Mouse (Mus musculus) ES-Bruce4 (cell line): ENCODE data around the gene Zbp1. TPM values are rescaled to one million over a fixed set of nuclear protein-coding genes. Genes with fewer than 3 reads are reported as not detected.

ENCODE experiments used
- H3K27ac ChIP-seq: 2 replicates; pipeline ENCODE4 v1.5.1; 2012; ENCODE audit warnings: low read length, inconsistent platforms; ENCODE audit not compliant: insufficient read depth
- H3K27me3 ChIP-seq: 2 replicates; pipeline ENCODE4 v1.6.1; 2012; ENCODE audit warnings: mild to moderate bottlenecking, low read length, inconsistent platforms; ENCODE audit not compliant: control insufficient read depth, poor library complexity, insufficient read depth, severe bottlenecking
- H3K36me3 ChIP-seq: 2 replicates; pipeline ENCODE4 v1.6.1; 2012; ENCODE audit warnings: inconsistent platforms, mild to moderate bottlenecking, low read length, moderate library complexity; ENCODE audit not compliant: control insufficient read depth, poor library complexity, insufficient read depth, severe bottlenecking
- H3K4me1 ChIP-seq: one replicate; pipeline ENCODE4 v1.8.1; 2011; ENCODE audit warnings: low read length; ENCODE audit not compliant: control insufficient read depth, insufficient read depth
- H3K4me3 ChIP-seq: 2 replicates; pipeline ENCODE4 v1.5.1; 2011; ENCODE audit warnings: low read depth, mild to moderate bottlenecking, low read length
- H3K9ac ChIP-seq: 2 replicates; pipeline ENCODE4 v1.6.1; 2012; ENCODE audit warnings: low read depth, mild to moderate bottlenecking, inconsistent platforms; ENCODE audit not compliant: poor library complexity, severe bottlenecking
- H3K9me3 ChIP-seq: replicated peaks from 2 replicates; pipeline ENCODE4 v1.6.1; 2012; ENCODE audit warnings: mild to moderate bottlenecking, low read length, inconsistent platforms; ENCODE audit not compliant: control insufficient read depth, poor library complexity, insufficient read depth, severe bottlenecking
- CTCF ChIP-seq: IDR thresholded peaks from one replicate; pipeline ENCODE4 v1.8.1; 2011; ENCODE audit warnings: low read depth, low read length
- EP300 ChIP-seq: IDR thresholded peaks from 2 replicates; pipeline ENCODE4 v1.6.1; 2011; ENCODE audit warnings: low read depth, low read length; ENCODE audit not compliant: insufficient read depth
- POLR2A ChIP-seq: IDR thresholded peaks from one replicate; pipeline ENCODE4 v1.8.1; 2011; ENCODE audit warnings: low read length; ENCODE audit not compliant: insufficient read depth
- polyA plus RNA-seq: library from polyadenylated mRNA; stranded (reverse); fragments of >200 nt; gene quantifications from 2 replicates; pipeline ENCODE4 v1.2.4, GENCODE M21; 2011; ENCODE audit warnings: low read depth; ENCODE audit not compliant: missing spikeins, insufficient read depth, insufficient read length

Zbp1 gene
- polyA plus RNA-seq, 1 experiment: 6.8 TPM

DNA sequence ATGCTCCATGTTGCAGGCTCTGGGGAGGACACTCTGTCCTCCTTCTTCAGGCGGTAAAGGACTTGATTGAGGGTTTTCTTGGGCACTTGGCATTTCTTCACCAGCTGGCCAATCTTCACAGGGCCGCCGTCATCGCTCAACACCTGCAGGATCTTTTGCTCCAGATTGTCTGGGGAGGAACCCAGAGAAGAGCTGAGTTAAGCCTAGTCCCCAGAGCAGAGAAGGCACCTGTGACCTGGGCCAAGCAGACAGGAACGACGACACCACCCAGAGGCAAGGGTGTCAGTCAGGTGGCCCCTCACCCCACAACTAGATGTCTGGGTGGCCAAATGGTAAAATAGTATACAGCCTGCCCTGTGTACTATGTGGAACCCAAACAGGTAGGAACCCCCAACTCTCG lies 1.9 kb downstream of the Zbp1 start:
- no peaks in the 10 kb centered on the region for H3K27me3 ChIP-seq
- peaks cover 3% of the 10 kb centered on the region for H3K4me1 ChIP-seq
- no peak overlapping the region for H3K27ac ChIP-seq
- H3K36me3 ChIP-seq: no peaks in the 10 kb centered on the region
- no peak overlapping the region for H3K9ac ChIP-seq
- H3K4me3 ChIP-seq: no peak overlapping the region
- no peaks in the 10 kb centered on the region for H3K9me3 ChIP-seq
- no peak for TF ChIP-seq EP300
- no peak for TF ChIP-seq CTCF
- no peak for TF ChIP-seq POLR2A

DNA sequence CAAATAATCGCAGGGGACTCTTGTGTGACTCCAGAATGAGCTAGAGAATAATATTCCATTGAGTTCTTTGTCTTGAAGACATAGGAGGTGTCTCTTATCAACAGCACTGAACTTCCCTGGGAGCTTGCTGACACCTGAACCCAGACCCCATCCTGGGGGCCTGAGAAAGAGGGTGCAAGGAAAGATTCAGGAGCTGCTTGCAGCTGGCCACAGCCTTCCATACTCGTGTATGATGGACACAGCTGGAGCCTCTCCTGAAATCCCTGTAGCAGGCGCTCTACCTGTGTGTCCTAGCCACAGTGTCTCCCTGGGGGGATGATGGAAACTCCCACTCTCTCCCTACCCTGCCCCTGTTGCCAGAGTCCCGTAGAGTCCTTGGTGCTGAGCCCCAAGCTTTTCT lies 6.5 kb downstream of the Zbp1 start:
- no peaks in the 10 kb centered on the region for H3K27me3 ChIP-seq
- no peaks in the 10 kb centered on the region for H3K9me3 ChIP-seq
- no peak overlapping the region for H3K4me3 ChIP-seq
- H3K9ac ChIP-seq: no peak overlapping the region
- no peaks in the 10 kb centered on the region for H3K36me3 ChIP-seq
- no peaks in the 10 kb centered on the region for H3K4me1 ChIP-seq
- no peak overlapping the region for H3K27ac ChIP-seq
- TF ChIP-seq EP300: no peak
- no peak for TF ChIP-seq POLR2A
- no peak for TF ChIP-seq CTCF

DNA sequence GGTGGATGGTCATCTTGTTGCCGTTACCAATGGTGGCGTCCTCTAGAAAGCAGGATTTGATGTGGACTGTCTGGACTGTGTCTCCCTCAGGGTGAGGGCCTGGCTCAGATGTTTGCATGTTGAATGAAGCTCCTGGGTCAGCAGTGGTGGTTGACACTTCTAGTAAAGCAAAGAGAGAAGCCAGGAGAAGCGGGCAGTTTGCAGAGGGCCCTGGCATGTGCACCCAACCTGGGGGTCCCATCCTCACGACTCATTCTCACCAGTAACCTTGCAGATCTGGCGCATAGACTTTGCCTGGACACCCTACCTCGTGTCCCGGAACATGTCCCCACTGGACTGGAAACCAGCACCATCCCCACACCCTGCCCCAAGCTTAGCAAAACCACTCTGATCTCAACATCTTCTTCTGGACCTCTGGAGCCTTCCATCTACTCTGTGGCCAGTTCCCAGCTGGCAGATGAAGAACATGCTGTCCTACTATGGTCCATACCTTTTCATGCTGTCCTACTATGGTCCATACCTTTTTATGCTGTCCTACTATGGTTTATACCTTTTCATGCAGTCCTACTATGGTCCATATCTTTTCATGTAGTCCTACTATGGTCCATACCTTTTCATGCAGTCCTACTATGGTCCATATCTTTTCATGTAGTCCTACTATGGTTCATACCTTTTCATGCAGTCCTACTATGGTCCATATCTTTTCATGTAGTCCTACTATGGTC lies 9.5 kb downstream of the Zbp1 start:
- TF ChIP-seq EP300: no peak
- TF ChIP-seq POLR2A: no peak
- TF ChIP-seq CTCF: no peak
- no peak overlapping the region for H3K27ac ChIP-seq
- no peaks in the 10 kb centered on the region for H3K36me3 ChIP-seq
- peaks cover 2% of the 10 kb centered on the region for H3K4me1 ChIP-seq
- no peak overlapping the region for H3K9ac ChIP-seq
- no peaks in the 10 kb centered on the region for H3K27me3 ChIP-seq
- H3K4me3 ChIP-seq: no peak overlapping the region
- H3K9me3 ChIP-seq: no peaks in the 10 kb centered on the region

DNA sequence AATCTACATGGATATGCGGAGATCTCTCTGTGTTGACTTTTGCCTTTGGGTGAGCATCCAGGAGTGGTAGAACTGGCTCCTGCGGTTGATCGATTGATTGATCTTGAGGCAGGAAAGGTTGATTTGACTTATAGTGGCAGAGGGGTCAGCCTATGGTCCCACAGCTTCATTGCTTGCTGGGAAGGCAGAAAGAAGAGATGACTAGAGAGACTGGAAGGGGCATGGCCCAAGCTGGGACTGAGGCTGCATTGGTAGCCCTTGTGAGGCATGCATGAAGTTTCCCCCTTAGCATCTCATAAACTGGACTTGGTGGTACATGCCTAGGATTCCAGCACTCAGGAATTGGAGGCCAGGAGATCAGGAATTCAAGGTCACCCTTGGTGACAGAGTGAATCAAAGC lies 11.7 kb downstream of the Zbp1 start:
- Histone ChIP-seq H3K4me3 (no peak overlapping the region), H3K27me3 (no peaks in the 10 kb centered on the region), H3K36me3 (no peaks in the 10 kb centered on the region), H3K4me1 (peaks cover 2% of the 10 kb centered on the region), H3K27ac (no peak overlapping the region), H3K9me3 (no peaks in the 10 kb centered on the region), H3K9ac (no peak overlapping the region)
- TF ChIP-seq CTCF: no peak
- TF ChIP-seq POLR2A: no peak
- no peak for TF ChIP-seq EP300

DNA sequence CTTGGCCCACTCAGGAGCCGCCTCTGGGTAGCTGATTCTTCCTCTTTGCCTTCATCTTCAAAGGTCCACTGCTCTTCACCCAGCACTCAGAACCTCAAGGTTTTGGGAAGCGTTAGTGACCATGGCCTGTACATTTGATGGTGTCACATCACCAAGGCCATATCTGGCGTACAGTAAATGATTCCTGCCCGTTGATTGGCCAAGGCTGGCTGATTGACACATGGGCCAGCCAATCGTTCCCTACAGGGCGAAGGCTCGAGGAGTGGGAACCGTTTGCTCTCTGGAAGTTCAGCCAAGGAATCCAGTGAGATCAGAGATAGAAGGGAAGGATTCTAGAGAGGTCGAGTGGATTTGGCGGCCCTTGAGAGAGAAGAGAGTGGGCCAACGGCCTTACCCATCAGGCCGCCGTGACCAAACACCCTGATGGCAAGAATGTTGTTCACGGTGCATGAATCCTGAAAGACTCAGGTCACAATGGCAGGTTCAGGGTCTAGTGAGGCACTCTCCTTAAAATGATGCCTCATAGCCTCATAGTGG lies 13.1 kb downstream of the Zbp1 start:
- Histone ChIP-seq H3K4me1 (peaks cover 2% of the 10 kb centered on the region), H3K27ac (no peak overlapping the region), H3K36me3 (no peaks in the 10 kb centered on the region), H3K9me3 (no peaks in the 10 kb centered on the region), H3K27me3 (no peaks in the 10 kb centered on the region), H3K4me3 (no peak overlapping the region), H3K9ac (no peak overlapping the region)
- TF ChIP-seq EP300 (no peak), POLR2A (no peak), CTCF (no peak)

DNA sequence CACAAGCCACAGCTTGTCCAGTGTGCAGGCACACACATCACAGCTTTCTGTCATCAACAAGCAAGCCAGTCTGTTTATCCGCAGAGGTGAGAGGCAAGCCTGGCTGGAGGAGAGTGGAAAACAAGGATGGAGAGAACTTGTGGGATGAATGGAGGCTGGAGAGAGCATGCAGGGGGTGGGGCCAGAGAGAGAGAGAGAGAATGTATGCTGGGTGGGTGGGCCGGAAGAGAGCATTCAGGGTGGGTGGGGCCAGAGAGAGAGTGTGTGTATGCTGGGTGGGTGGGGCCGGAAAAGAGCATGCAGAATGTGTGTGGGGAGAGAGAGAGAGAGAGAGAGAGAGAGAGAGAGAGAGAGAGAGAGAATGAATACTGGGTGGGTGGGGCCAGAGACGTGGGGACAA lies 14.1 kb downstream of the Zbp1 start:
- H3K9me3 ChIP-seq: no peaks in the 10 kb centered on the region
- H3K4me3 ChIP-seq: no peak overlapping the region
- no peaks in the 10 kb centered on the region for H3K27me3 ChIP-seq
- TF ChIP-seq POLR2A (no peak), CTCF (no peak), EP300 (no peak)
- no peak overlapping the region for H3K9ac ChIP-seq
- peaks cover 2% of the 10 kb centered on the region for H3K4me1 ChIP-seq
- no peaks in the 10 kb centered on the region for H3K36me3 ChIP-seq
- no peak overlapping the region for H3K27ac ChIP-seq
